Mouse (Mus musculus) midbrain, embryonic 11.5 days (tissue): ENCODE measurements around the gene Elp5. TPM values are rescaled to one million over a fixed set of nuclear protein-coding genes. Genes with fewer than 3 reads are reported as not detected.

Experiments
- ATAC-seq: fragments of 200-750 bp; cut with Nextera tagmentation; 2 replicates; pipeline ENCODE4 v1.8.0; 2017; ENCODE audit warnings: moderate TSS enrichment, moderate library complexity; ENCODE audit not compliant: low FRiP score
- DNase-seq: peaks from one replicate; pipeline ENCODE4 v3.0.0; 2015; ENCODE audit warnings: low spot score; ENCODE audit errors: missing footprints
- H3K27ac ChIP-seq: fragments of 300-500 bp; sonication (generic); 2 replicates; pipeline ENCODE4 v1.5.1; 2014; ENCODE audit warnings: low read depth, low read length
- H3K27me3 ChIP-seq: fragments of 300-500 bp; sonication (generic); 2 replicates; pipeline ENCODE4 v1.6.1; 2014; ENCODE audit warnings: mild to moderate bottlenecking, low read length, moderate library complexity, mixed read lengths; ENCODE audit not compliant: control insufficient read depth, insufficient read depth
- H3K36me3 ChIP-seq: fragments of 300-500 bp; sonication (generic); 2 replicates; pipeline ENCODE4 v1.6.1; 2014; ENCODE audit warnings: mild to moderate bottlenecking, low read length, moderate library complexity, mixed read lengths; ENCODE audit not compliant: control insufficient read depth, insufficient read depth
- H3K4me1 ChIP-seq: fragments of 300-500 bp; sonication (generic); 2 replicates; pipeline ENCODE4 v1.6.1; 2014; ENCODE audit warnings: low read length; ENCODE audit not compliant: control insufficient read depth, insufficient read depth
- H3K4me2 ChIP-seq: fragments of 300-500 bp; sonication (generic); 2 replicates; pipeline ENCODE4 v1.6.1; 2014; ENCODE audit warnings: mild to moderate bottlenecking, moderate library complexity
- H3K4me3 ChIP-seq: fragments of 300-500 bp; sonication (generic); 2 replicates; pipeline ENCODE4 v1.5.1; 2014; ENCODE audit warnings: low read depth, low read length
- H3K9ac ChIP-seq: fragments of 300-500 bp; sonication (generic); 2 replicates; pipeline ENCODE4 v1.6.1; 2014; ENCODE audit warnings: low read length
- H3K9me3 ChIP-seq: fragments of 300-500 bp; sonication (generic); 2 replicates; pipeline ENCODE4 v1.6.1; 2016; ENCODE audit warnings: low read length; ENCODE audit not compliant: control insufficient read depth
- WGBS: fragments of 180-500 bp; shearing (Covaris S2); extraction: QIAGEN DNeasy Blood & Tissue Kit; methylation state at CpG from one replicate; pipeline ENCODE4 v1.1.7; 2014; 5-methylcytosine and 5-hydroxymethylcytosine counted together
- polyA plus RNA-seq: library from polyadenylated mRNA; unstranded; fragments of >200 nt; fragmentation: Nextera tagmentation; extraction: Ambion mirVana; gene quantifications from 2 replicates; pipeline ENCODE4 v1.2.1, GENCODE M21; 2014

Gene Elp5
- polyA plus RNA-seq, 1 experiment from 2014 or later: 150 TPM

DNA sequence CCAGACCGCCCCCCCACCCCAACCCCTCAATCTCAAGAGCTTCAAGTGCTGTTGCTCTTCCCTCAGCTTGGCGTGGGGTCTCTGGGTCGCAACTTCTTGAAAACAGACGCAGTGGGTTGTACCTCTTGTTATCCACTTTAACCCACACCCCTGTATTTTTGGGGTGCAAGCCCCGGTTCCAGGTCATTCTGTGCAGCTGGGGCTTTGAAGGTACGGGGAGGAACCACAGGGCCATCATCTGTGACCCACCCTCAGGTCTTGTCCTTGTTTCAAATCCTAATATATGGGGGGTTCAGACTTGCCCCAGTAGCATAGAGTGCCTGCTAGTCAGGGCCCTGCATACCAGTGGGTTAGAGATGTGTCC is 41.8 kb upstream of the Elp5 start:
- peak overlapping the region; percentile 37 for H3K4me3 ChIP-seq
- DNase-seq: no peak
- peak overlapping the region; percentile 35; the same call in 1 of the 2 replicates for H3K27ac ChIP-seq
- no peaks in the 10 kb centered on the region for H3K9me3 ChIP-seq
- H3K4me2 ChIP-seq: peak overlapping the region; percentile 67
- peak overlapping the region; percentile 70 for H3K9ac ChIP-seq
- H3K27me3 ChIP-seq: no peaks in the 10 kb centered on the region
- peaks cover 73% of the 10 kb centered on the region for H3K4me1 ChIP-seq
- ATAC-seq: no peak
- H3K36me3 ChIP-seq: no peaks in the 10 kb centered on the region
- 10% methylated on average over 6 of the region's 6 CpGs for WGBS

GRCm38 (mm10) chr11:70023481-70024150 is 41.3 kb upstream of the Elp5 start:
- Histone ChIP-seq H3K27me3 (no peaks in the 10 kb centered on the region), H3K9ac (peak overlapping the region; percentile 70), H3K4me2 (peak overlapping the region; percentile 67), H3K9me3 (no peaks in the 10 kb centered on the region), H3K36me3 (no peaks in the 10 kb centered on the region), H3K4me1 (peaks cover 76% of the 10 kb centered on the region), H3K4me3 (peak overlapping the region; percentile 37), H3K27ac (peak overlapping the region; percentile 35; the same call in 1 of the 2 replicates)
- 5% methylated on average over 25 of the region's 29 CpGs for WGBS
- ATAC-seq: no peak
- DNase-seq: peak; percentile 93

DNA sequence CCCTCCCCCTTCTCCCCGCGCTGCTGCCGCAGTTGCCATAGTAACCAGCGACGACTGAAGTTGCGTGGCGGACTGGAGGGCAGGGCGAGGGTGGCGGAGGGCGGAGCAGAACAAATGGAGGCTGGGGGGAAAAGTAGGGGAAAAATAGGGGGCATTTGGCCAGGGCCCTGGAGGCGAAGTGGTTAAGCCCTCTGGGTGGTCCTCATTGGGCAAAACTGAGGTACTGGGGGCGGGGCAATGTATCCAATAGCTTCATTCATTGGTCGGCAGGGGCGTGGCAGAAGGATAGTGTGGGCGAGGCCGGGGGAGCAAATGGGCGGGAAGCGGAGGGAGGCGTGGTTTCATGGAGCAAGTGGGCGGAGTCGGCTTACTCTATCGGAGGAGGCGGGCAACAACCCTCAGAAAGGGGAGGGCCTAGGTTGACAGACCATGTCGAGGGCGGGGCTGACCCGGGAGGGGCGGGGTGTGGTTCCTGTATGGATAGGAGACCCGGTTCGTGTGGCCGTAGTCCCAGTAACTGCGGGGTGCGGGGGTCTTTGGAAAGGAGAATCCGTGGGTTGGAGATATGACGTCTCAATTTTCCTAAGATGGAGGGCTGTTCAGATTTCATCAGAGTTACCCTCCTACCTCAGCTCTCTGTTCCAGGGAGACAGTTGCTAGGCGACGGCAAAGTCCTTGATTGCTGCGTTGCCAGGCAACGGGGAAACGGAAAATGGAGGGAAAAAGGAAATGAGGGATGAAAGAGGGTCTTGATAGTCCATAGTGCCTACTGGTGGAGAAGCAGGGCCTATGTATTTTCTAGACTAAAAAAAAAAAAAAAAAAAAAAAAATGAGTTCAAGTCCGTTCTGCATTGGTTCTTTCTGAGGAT is 39.2 kb upstream of the Elp5 start:
- Histone ChIP-seq H3K36me3 (no peaks in the 10 kb centered on the region), H3K4me1 (peaks cover 67% of the 10 kb centered on the region), H3K9ac (peak overlapping the region; percentile 40; the same call in 1 of the 2 replicates), H3K4me3 (peak overlapping the region; percentile 38), H3K27me3 (no peaks in the 10 kb centered on the region), H3K27ac (peak overlapping the region; percentile 69), H3K9me3 (no peaks in the 10 kb centered on the region), H3K4me2 (peak overlapping the region; percentile 87)
- DNase-seq (peak; percentile 100), ATAC-seq (peak; percentile 86)
- 1% methylated on average over 40 of the region's 40 CpGs for WGBS

DNA sequence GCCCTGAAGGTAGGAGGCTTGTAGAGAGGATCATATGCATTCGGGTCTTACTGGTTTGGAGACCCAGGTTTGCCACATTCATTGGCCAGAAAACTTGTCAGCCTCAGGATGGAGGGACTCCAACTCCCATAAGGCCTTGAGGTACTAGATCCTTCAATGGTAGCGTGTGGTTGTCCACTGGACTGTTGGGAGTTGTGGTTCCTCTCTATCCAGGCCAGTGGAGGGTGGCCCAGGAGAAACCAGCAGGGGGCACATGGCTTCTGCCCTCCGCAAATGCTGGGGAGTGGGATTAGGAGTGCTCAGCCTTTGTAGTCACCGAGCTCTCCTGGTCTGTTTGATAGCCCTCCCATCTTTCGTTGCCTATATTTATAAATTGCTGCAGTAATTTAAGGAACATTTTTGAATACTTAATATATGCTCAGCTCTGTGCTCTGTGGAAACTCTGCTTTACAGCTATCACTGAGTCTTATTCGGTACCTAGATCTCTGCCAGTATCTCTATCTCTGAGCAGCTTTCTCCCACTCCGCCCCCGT is 38.5 kb upstream of the Elp5 start:
- under 1% methylated on average over 8 of the region's 8 CpGs for WGBS

GRCm38 (mm10) chr11:70020022-70020631 is 37.8 kb upstream of the Elp5 start:
- 12% methylated on average over 7 of the region's 8 CpGs for WGBS
- Histone ChIP-seq H3K4me2 (peak overlapping the region; percentile 87), H3K9ac (peak overlapping the region; percentile 40; the same call in 1 of the 2 replicates), H3K4me1 (peaks cover 57% of the 10 kb centered on the region), H3K4me3 (peak overlapping the region; percentile 38), H3K27ac (peak overlapping the region; percentile 69), H3K27me3 (no peaks in the 10 kb centered on the region), H3K36me3 (no peaks in the 10 kb centered on the region), H3K9me3 (no peaks in the 10 kb centered on the region)
- DNase-seq: peak; percentile 83
- ATAC-seq: no peak

More for the DNA sequence above, 38.5 kb upstream of the Elp5 start:
- H3K4me1 ChIP-seq: peaks cover 60% of the 10 kb centered on the region
- H3K4me2 ChIP-seq: peak overlapping the region; percentile 87
- no peaks in the 10 kb centered on the region for H3K9me3 ChIP-seq
- ATAC-seq: peak; percentile 80
- peak overlapping the region; percentile 38 for H3K4me3 ChIP-seq
- H3K27ac ChIP-seq: peak overlapping the region; percentile 69
- peak; percentile 97 for DNase-seq
- peak overlapping the region; percentile 40; the same call in 1 of the 2 replicates for H3K9ac ChIP-seq
- H3K27me3 ChIP-seq: no peaks in the 10 kb centered on the region
- H3K36me3 ChIP-seq: no peaks in the 10 kb centered on the region

GRCm38 (mm10) chr11:70019495-70020021 is 37.2 kb upstream of the Elp5 start:
- H3K4me2 ChIP-seq: peak overlapping the region; percentile 87
- H3K9ac ChIP-seq: peak overlapping the region; percentile 88
- H3K4me1 ChIP-seq: peaks cover 60% of the 10 kb centered on the region
- peak overlapping the region; percentile 79 for H3K27ac ChIP-seq
- no peaks in the 10 kb centered on the region for H3K36me3 ChIP-seq
- peak overlapping the region; percentile 68 for H3K4me3 ChIP-seq
- no peaks in the 10 kb centered on the region for H3K9me3 ChIP-seq
- H3K27me3 ChIP-seq: no peaks in the 10 kb centered on the region
- DNase-seq: peak; percentile 81
- 14% methylated on average over 2 of the region's 2 CpGs for WGBS
- no peak for ATAC-seq

DNA sequence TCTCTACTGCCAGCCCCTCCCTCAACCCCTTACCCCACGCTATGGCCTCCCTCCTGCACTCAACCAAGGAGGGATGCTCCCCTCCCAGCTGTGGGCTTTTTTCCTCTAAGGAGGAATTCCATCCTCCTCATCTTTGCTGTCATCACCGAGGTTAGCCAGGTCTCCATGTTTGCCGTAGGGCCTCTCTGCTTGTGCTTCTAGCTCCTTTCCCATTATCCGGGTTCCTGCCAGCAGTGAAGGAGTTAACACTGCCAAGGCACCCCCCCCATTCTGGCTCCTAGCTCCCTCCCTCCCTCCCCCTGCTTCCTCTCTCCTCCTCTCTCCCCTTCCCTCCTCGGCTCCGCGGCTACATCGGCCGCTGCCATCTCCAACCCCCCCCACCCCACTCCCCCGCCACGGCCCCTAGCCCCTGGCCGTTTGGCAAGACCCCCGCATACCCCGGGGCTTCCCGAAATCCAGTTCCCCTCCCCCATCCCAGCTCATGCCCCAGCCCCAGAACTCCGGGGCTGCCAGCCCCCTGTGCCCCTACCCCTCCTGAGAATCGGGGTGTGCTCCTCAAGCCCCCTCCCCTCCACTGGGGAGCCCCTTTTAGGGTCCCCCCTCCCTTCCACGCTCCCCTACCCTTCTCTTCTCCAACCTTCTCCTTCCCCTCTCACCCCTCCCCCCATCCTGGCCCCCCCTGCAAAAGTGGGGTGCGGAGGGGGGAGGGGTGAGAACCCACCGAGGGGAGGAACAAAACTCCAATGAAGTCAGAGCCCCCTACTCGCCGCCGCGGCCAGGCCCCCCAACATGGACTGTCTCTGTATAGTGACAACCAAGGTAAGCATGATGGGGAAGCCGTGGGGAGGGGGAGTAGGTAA is 36.0 kb upstream of the Elp5 start:
- Histone ChIP-seq H3K27me3 (no peaks in the 10 kb centered on the region), H3K36me3 (no peaks in the 10 kb centered on the region), H3K4me2 (peak overlapping the region; percentile 87), H3K4me1 (peaks cover 55% of the 10 kb centered on the region), H3K9me3 (no peaks in the 10 kb centered on the region), H3K27ac (peak overlapping the region; percentile 79), H3K9ac (peak overlapping the region; percentile 88), H3K4me3 (peak overlapping the region; percentile 68)
- peak; percentile 98 for DNase-seq
- no peak for ATAC-seq
- 1% methylated on average over 25 of the region's 25 CpGs for WGBS
